Mouse (Mus musculus): ENCODE measurements around the gene Col26a1.

DNA sequence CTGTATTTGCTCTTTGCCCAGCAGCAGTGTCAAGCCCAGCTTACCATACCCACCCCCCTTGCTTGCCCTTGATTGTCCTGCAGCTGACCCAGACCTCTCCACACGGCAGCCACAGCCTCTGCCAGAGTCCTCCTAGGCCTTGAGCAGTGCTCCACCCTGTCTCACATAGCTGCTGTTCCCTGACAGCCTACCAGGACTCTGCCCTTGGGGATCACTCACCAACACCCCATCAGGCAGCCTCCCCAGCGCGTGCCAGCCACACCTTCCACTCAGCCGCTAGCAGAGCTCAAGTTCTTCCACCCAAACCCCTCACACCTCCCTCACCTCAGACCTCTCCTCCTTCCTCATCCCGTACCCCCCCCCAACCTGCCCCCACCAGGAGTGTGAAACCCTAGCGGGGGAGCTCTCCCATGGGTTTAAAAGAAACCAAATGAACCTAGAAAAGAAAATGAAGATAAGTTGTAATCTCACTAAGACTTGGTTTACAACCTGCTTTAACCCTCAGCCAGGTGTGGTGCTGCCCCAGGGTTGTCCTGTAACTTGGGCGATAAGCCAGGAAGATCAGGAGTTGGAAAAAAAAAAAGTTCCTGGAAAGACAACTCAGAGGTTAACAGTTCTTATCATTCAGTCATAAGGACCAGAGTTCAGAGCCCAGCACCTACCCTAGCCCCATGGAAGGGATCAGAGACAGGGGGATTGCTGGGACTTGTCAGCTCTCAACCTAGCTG, 40.9 kb upstream of the Col26a1 start:
- TF ChIP-seq CTCF (IDR thresholded peaks at IDR 0.05; ENCODE audit: control insufficient read depth, insufficient read depth, insufficient read length) (no peak), MYOG (IDR thresholded peaks at IDR 0.05; ENCODE audit: control insufficient read depth, extremely low read depth, insufficient read length) (no peak), CEBPB (IDR thresholded peaks at IDR 0.05; ENCODE audit: low read depth) (no peak), MYOD1 (IDR thresholded peaks at IDR 0.05; ENCODE audit: control insufficient read depth, insufficient read length, low read depth) (no peak), USF1 (IDR thresholded peaks at IDR 0.05; ENCODE audit: low read depth) (no peak), MAX (IDR thresholded peaks at IDR 0.05) (no peak), FOSL1 (IDR thresholded peaks at IDR 0.05; ENCODE audit: insufficient read depth, low read length, poor library complexity, severe bottlenecking) (no peak)
